Comparison of ENCODE assay signal across 13 mouse cellular contexts in genomic region chr19:46856232-46856631, GRCm38 (mm10).
DNase-seq lines count a peak whose midpoint lies in the region; ATAC-seq and TF ChIP-seq lines count a peak whose summit lies in the region.
"Had no signal": no experiment of that assay in that cellular context is flagged by ENCODE, and none has a peak within 500 bp of the region (broad histone marks: within the 10 kb centered on the region; RNA-seq: fewer than 3 reads in every experiment).

No protein-coding gene starts in this region.

- no peak for TF ChIP-seq POLR2A in heart, adult 2 months (IDR thresholded peaks at IDR 0.05; ENCODE audit: insufficient read depth, low read depth, low read length)

- 45% methylated on average over 6 of the region's 6 CpGs for whole genome bisulfite sequencing in heart, embryonic 10.5 days
- WGBS in heart, adult 2 months = 63% methylated on average over 6 of the region's 6 CpGs
- 59% methylated on average over 6 of the region's 6 CpGs for WGBS in midbrain, embryonic 10.5 days
- WGBS in midbrain, postnatal 0 days = 36% methylated on average over 6 of the region's 6 CpGs
- WGBS in hindbrain, embryonic 15.5 days = 43% methylated on average over 6 of the region's 6 CpGs
- WGBS in neural tube, embryonic 15.5 days = 57% methylated on average over 6 of the region's 6 CpGs

- H3K27ac ChIP-seq in heart, embryonic 10.5 days = peak overlapping the region; percentile 60
- no peak overlapping the region for H3K27ac ChIP-seq in heart, adult 2 months
- H3K27ac ChIP-seq in midbrain, embryonic 10.5 days (replicated peaks) = peak overlapping the region; percentile 38
- no peak overlapping the region for H3K27ac ChIP-seq in midbrain, postnatal 0 days (ENCODE audit: low read depth, low read length)
- H3K27ac ChIP-seq in hindbrain, embryonic 15.5 days (replicated peaks) = peak overlapping the region; percentile 62
- H3K27ac ChIP-seq in neural tube, embryonic 15.5 days (replicated peaks) = peak overlapping the region; percentile 61; the same call in 1 of the 2 replicates
- H3K27ac ChIP-seq: limb, embryonic 10.5 days had no signal

- no peaks in the 10 kb centered on the region for H3K79me2 ChIP-seq in heart, adult 2 months (replicated peaks; ENCODE audit: control insufficient read depth, insufficient read depth, low read length)

- H3K9me3 ChIP-seq in heart, embryonic 10.5 days = no peaks in the 10 kb centered on the region
- no peaks in the 10 kb centered on the region for H3K9me3 ChIP-seq in midbrain, embryonic 10.5 days (replicated peaks)
- no peaks in the 10 kb centered on the region for H3K9me3 ChIP-seq in midbrain, postnatal 0 days (ENCODE audit: low read length)
- H3K9me3 ChIP-seq in hindbrain, embryonic 15.5 days = no peaks in the 10 kb centered on the region
- H3K9me3 ChIP-seq in neural tube, embryonic 15.5 days (replicated peaks) = no peaks in the 10 kb centered on the region
- H3K9me3 ChIP-seq: limb, embryonic 10.5 days had no signal

- H3K9ac ChIP-seq in heart, adult 2 months (ENCODE audit: low read depth, low read length) = no peak overlapping the region
- no peak overlapping the region for H3K9ac ChIP-seq in midbrain, postnatal 0 days (replicated peaks; ENCODE audit: low read length, poor library complexity, severe bottlenecking)
- no peak overlapping the region for H3K9ac ChIP-seq in hindbrain, embryonic 15.5 days
- no peak overlapping the region for H3K9ac ChIP-seq in neural tube, embryonic 15.5 days (replicated peaks)

- no peak overlapping the region for H3K4me2 ChIP-seq in midbrain, postnatal 0 days (ENCODE audit: low read depth, low read length, poor library complexity, severe bottlenecking)
- peak overlapping the region; percentile 17; the same call in 1 of the 2 replicates for H3K4me2 ChIP-seq in hindbrain, embryonic 15.5 days
- H3K4me2 ChIP-seq in neural tube, embryonic 15.5 days = peak overlapping the region; percentile 20; the same call in 1 of the 2 replicates

- intact Hi-C loops in heart, adult 2 months (cut with DNase I) = no loop called here

- H3K27me3 ChIP-seq in heart, embryonic 10.5 days (ENCODE audit: insufficient read depth, poor library complexity, severe bottlenecking) = no peaks in the 10 kb centered on the region
- no peaks in the 10 kb centered on the region for H3K27me3 ChIP-seq in heart, adult 2 months (ENCODE audit: control insufficient read depth, insufficient read depth, low read length)
- no peaks in the 10 kb centered on the region for H3K27me3 ChIP-seq in midbrain, embryonic 10.5 days (ENCODE audit: low read depth, poor library complexity, severe bottlenecking)
- no peaks in the 10 kb centered on the region for H3K27me3 ChIP-seq in midbrain, postnatal 0 days (ENCODE audit: insufficient read depth, low read length)
- no peaks in the 10 kb centered on the region for H3K27me3 ChIP-seq in hindbrain, embryonic 15.5 days
- H3K27me3 ChIP-seq in neural tube, embryonic 15.5 days (replicated peaks) = no peaks in the 10 kb centered on the region

- DNase-seq in heart, embryonic 10.5 days (ENCODE audit: low spot score) = no peak
- DNase-seq in heart, adult 2 months = no peak
- DNase-seq in midbrain, embryonic 10.5 days (ENCODE audit: low spot score) = no peak
- no peak for DNase-seq in midbrain, postnatal 0 days (ENCODE audit: low spot score)
- no peak for DNase-seq in layer of hippocampus, adult 18-20 months (ENCODE audit: low spot score in 2 of 2)
- DNase-seq in right cerebral cortex, postnatal 4 days = no peak
- DNase-seq: gastrocnemius, postnatal 14 days; kidney, postnatal 14 days; lung, adult 18-20 months; thymus, postnatal 14 days had no signal

- no peak for TF ChIP-seq CTCF in heart, adult 2 months (IDR thresholded peaks at IDR 0.05)
- no peak for TF ChIP-seq CTCF in midbrain, postnatal 0 days (IDR thresholded peaks at IDR 0.05)

- no peak for TF ChIP-seq EP300 in heart, adult 2 months (IDR thresholded peaks at IDR 0.05; ENCODE audit: insufficient read depth, low read depth, low read length)

- ATAC-seq in midbrain, postnatal 0 days (ENCODE audit: low FRiP score) = no peak
- ATAC-seq in hindbrain, embryonic 15.5 days (ENCODE audit: low FRiP score, low read depth) = no peak
- no peak for ATAC-seq in neural tube, embryonic 15.5 days (ENCODE audit: low FRiP score)

- no peaks in the 10 kb centered on the region for H3K36me3 ChIP-seq in heart, embryonic 10.5 days
- H3K36me3 ChIP-seq in heart, adult 2 months (ENCODE audit: control insufficient read depth, insufficient read depth, low read length) = no peaks in the 10 kb centered on the region
- H3K36me3 ChIP-seq in midbrain, embryonic 10.5 days = no peaks in the 10 kb centered on the region
- peaks cover 4% of the 10 kb centered on the region; the same call in 1 of the 2 replicates for H3K36me3 ChIP-seq in midbrain, postnatal 0 days (ENCODE audit: insufficient read depth, low read length)
- no peaks in the 10 kb centered on the region for H3K36me3 ChIP-seq in hindbrain, embryonic 15.5 days
- no peaks in the 10 kb centered on the region for H3K36me3 ChIP-seq in neural tube, embryonic 15.5 days
- H3K36me3 ChIP-seq: limb, embryonic 10.5 days had no signal

- H3K4me1 ChIP-seq in heart, embryonic 10.5 days = peaks cover 35% of the 10 kb centered on the region
- peaks cover 3% of the 10 kb centered on the region; the same call in 1 of the 2 replicates for H3K4me1 ChIP-seq in heart, adult 2 months (ENCODE audit: control insufficient read depth, insufficient read depth, low read length)
- H3K4me1 ChIP-seq in midbrain, embryonic 10.5 days = peaks cover 27% of the 10 kb centered on the region
- 0 out of 2 replicates have a peak, but pooled peaks cover 4% of the 10 kb centered on the region for H3K4me1 ChIP-seq in midbrain, postnatal 0 days (ENCODE audit: insufficient read depth, low read length)
- H3K4me1 ChIP-seq in hindbrain, embryonic 15.5 days (replicated peaks) = peaks cover 18% of the 10 kb centered on the region
- peaks cover 17% of the 10 kb centered on the region for H3K4me1 ChIP-seq in neural tube, embryonic 15.5 days

- H3K4me3 ChIP-seq in heart, embryonic 10.5 days = no peak overlapping the region
- H3K4me3 ChIP-seq in heart, adult 2 months = no peak overlapping the region
- H3K4me3 ChIP-seq in midbrain, embryonic 10.5 days = 0 out of 2 replicates have a peak overlapping the region, but pooled peaks have one; percentile 14
- no peak overlapping the region for H3K4me3 ChIP-seq in midbrain, postnatal 0 days (ENCODE audit: low read depth, low read length)
- no peak overlapping the region for H3K4me3 ChIP-seq in hindbrain, embryonic 15.5 days
- no peak overlapping the region for H3K4me3 ChIP-seq in neural tube, embryonic 15.5 days (replicated peaks)
- H3K4me3 ChIP-seq: limb, embryonic 10.5 days had no signal

Comparison
In these comparisons a context has a peak if more than half of its experiments do, and no peak if none do; other contexts are left out.
1. H3K27ac ChIP-seq: peak in heart, embryonic 10.5 days (single experiment), midbrain, embryonic 10.5 days (single experiment), hindbrain, embryonic 15.5 days (single experiment) and neural tube, embryonic 15.5 days (single experiment); none in heart, adult 2 months (single experiment) and midbrain, postnatal 0 days (single experiment).